Mouse (Mus musculus) skeletal muscle tissue, postnatal 0 days (tissue): ENCODE results near the gene Ston2. TPM values are rescaled to one million over a fixed set of nuclear protein-coding genes. Genes with fewer than 3 reads are reported as not detected.

Source experiments
- microRNA-seq, 2 experiments: library from miRNA; unstranded; fragments of <30 nt; microRNA quantifications; one replicate each; pipeline ENCODE4; 2016
- polyA plus RNA-seq: library from polyadenylated mRNA; unstranded; fragments of >200 nt; fragmentation: Nextera tagmentation; extraction: Ambion mirVana; gene quantifications from 2 replicates; pipeline ENCODE4 v1.2.1, GENCODE M21; 2015

Gene Ston2
- 11.9 and 14.3 TPM in 2 replicates for polyA plus RNA-seq

GRCm38 (mm10) chr12:91787959-91788437 is at the start of gene Ston2:
TSS of gene Ston2 (minus strand) at chr12:91788387.

GRCm38 (mm10) chr12:91589847-91590690 is 198.1 kb downstream of the Ston2 start, which contains the start of gene Gtf2a1:
TSS of gene Gtf2a1 (minus strand) at chr12:91590487.

Small RNA genes within 50 kb of the gene (microRNA-seq; reads per million reads assigned to microRNA genes)
- 0 reads per million in 2 experiments for gene Gm22015

Other genes with a start within 250 kb of the Ston2 start
- gene Gtf2a1, start 197.9 kb downstream of the Ston2 start, polyA plus RNA-seq, result 16.1 and 18.5 TPM in 2 replicates
- gene Sel1l, start 60.8 kb upstream of the Ston2 start, polyA plus RNA-seq, result 44.1 and 45.1 TPM in 2 replicates